Mouse (Mus musculus) cerebellum, adult 2 months (tissue): ENCODE results near the gene Mki67.

ENCODE experiments used
- CTCF ChIP-seq: fragments of 200-500 bp; IDR thresholded peaks from 2 replicates; pipeline ENCODE4 v1.5.1; 2011; ENCODE audit warnings: low read depth, mild to moderate bottlenecking, control low read depth, low read length, moderate library complexity, borderline replicate concordance; ENCODE audit not compliant: insufficient read depth
- POLR2A ChIP-seq: fragments of 200-500 bp; IDR thresholded peaks from 2 replicates; pipeline ENCODE4 v1.6.1; 2011; ENCODE audit warnings: low read length, control low read depth, borderline replicate concordance; ENCODE audit not compliant: insufficient read depth

- TF ChIP-seq CTCF, result no peak
- no peak for TF ChIP-seq POLR2A
These were observed at the start of gene Mki67 for GRCm38 (mm10) chr7:135715642-135716444.
